Mouse (Mus musculus) liver, embryonic 13.5 days (tissue): ENCODE measurements at regions not wholly inside any gene's neighbourhood (a gene's known extent, or its start where the extent isn't known, plus 50 kb on each side); places are given as distances from the start of the nearest gene placed in this dataset.

ENCODE experiments used
- ATAC-seq: fragments of 200-750 bp; cut with Nextera tagmentation; 2 replicates; pipeline ENCODE4 v1.8.0; 2017; ENCODE audit warnings: low read depth, mild to moderate bottlenecking, moderate number of reproducible peaks, moderate library complexity
- DNase-seq: peaks from one replicate; pipeline ENCODE4 v3.0.0; 2022
- H3K27ac ChIP-seq: fragments of 300-500 bp; sonication (generic); 2 replicates; pipeline ENCODE4 v1.5.1; 2015; ENCODE audit warnings: moderate library complexity, mild to moderate bottlenecking, inconsistent platforms
- H3K27me3 ChIP-seq: fragments of 300-500 bp; sonication (generic); 2 replicates; pipeline ENCODE4 v1.6.1; 2015; ENCODE audit warnings: mild to moderate bottlenecking, inconsistent platforms
- H3K36me3 ChIP-seq: fragments of 300-500 bp; sonication (generic); 2 replicates; pipeline ENCODE4 v1.6.1; 2015; ENCODE audit warnings: mild to moderate bottlenecking, inconsistent platforms
- H3K4me1 ChIP-seq: fragments of 300-500 bp; sonication (generic); replicated peaks from 2 replicates; pipeline ENCODE4 v1.6.1; 2015; ENCODE audit warnings: inconsistent platforms
- H3K4me2 ChIP-seq: fragments of 300-500 bp; sonication (generic); 2 replicates; pipeline ENCODE4 v1.6.1; 2015; ENCODE audit warnings: inconsistent platforms, mild to moderate bottlenecking, moderate library complexity
- H3K4me3 ChIP-seq: fragments of 300-500 bp; sonication (generic); replicated peaks from 2 replicates; pipeline ENCODE4 v1.5.1; 2015; ENCODE audit warnings: mild to moderate bottlenecking, inconsistent platforms
- H3K9ac ChIP-seq: fragments of 300-500 bp; sonication (generic); 2 replicates; pipeline ENCODE4 v1.6.1; 2015; ENCODE audit warnings: mild to moderate bottlenecking, inconsistent platforms
- H3K9me3 ChIP-seq: fragments of 300-500 bp; sonication (generic); replicated peaks from 2 replicates; pipeline ENCODE4 v1.6.1; 2016; ENCODE audit warnings: inconsistent platforms
- WGBS: fragments of 180-500 bp; shearing (Covaris S2); methylation state at CpG from one replicate; pipeline ENCODE4 v1.1.7; 2015; ENCODE audit not compliant: insufficient replicate concordance; 5-methylcytosine and 5-hydroxymethylcytosine counted together

GRCm38 (mm10) chr14:102606055-102606454, 376.4 kb downstream of the Kctd12 start:
- no peak overlapping the region for H3K9ac ChIP-seq
- WGBS = 64% methylated on average over 5 of the region's 5 CpGs
- H3K4me3 ChIP-seq = no peak overlapping the region
- ATAC-seq (no peak), DNase-seq (no peak)
- H3K36me3 ChIP-seq = no peaks in the 10 kb centered on the region
- no peak overlapping the region for H3K27ac ChIP-seq
- no peaks in the 10 kb centered on the region for H3K4me1 ChIP-seq
- H3K27me3 ChIP-seq = no peaks in the 10 kb centered on the region
- no peaks in the 10 kb centered on the region for H3K9me3 ChIP-seq
- H3K4me2 ChIP-seq = no peak overlapping the region

- H3K36me3 ChIP-seq = no peaks in the 10 kb centered on the region
- no peak overlapping the region for H3K4me3 ChIP-seq
- no peaks in the 10 kb centered on the region for H3K9me3 ChIP-seq
- no peaks in the 10 kb centered on the region for H3K27me3 ChIP-seq
- ATAC-seq (no peak), DNase-seq (no peak)
- no peaks in the 10 kb centered on the region for H3K4me1 ChIP-seq
- WGBS = 60% methylated on average over 3 of the region's 3 CpGs
- no peak overlapping the region for H3K4me2 ChIP-seq
- no peak overlapping the region for H3K27ac ChIP-seq
- H3K9ac ChIP-seq = no peak overlapping the region
These were observed 387.6 kb downstream of the Kctd12 start for GRCm38 (mm10) chr14:102594850-102595249.

GRCm38 (mm10) chr14:102553781-102554180, 428.7 kb downstream of the Kctd12 start:
- H3K9ac ChIP-seq = no peak overlapping the region
- H3K36me3 ChIP-seq = no peaks in the 10 kb centered on the region
- WGBS = 42% methylated on average over 2 of the region's 2 CpGs
- no peak overlapping the region for H3K27ac ChIP-seq
- no peaks in the 10 kb centered on the region for H3K4me1 ChIP-seq
- H3K4me2 ChIP-seq = no peak overlapping the region
- H3K27me3 ChIP-seq = no peaks in the 10 kb centered on the region
- H3K4me3 ChIP-seq = no peak overlapping the region
- ATAC-seq (no peak), DNase-seq (no peak)
- no peaks in the 10 kb centered on the region for H3K9me3 ChIP-seq

GRCm38 (mm10) chr14:102552598-102552997, 429.8 kb downstream of the Kctd12 start:
- no peak overlapping the region for H3K27ac ChIP-seq
- no peaks in the 10 kb centered on the region for H3K36me3 ChIP-seq
- DNase-seq (no peak), ATAC-seq (no peak)
- WGBS = 53% methylated on average over 2 of the region's 2 CpGs
- no peak overlapping the region for H3K9ac ChIP-seq
- no peak overlapping the region for H3K4me2 ChIP-seq
- no peaks in the 10 kb centered on the region for H3K27me3 ChIP-seq
- no peaks in the 10 kb centered on the region for H3K9me3 ChIP-seq
- H3K4me3 ChIP-seq = no peak overlapping the region
- H3K4me1 ChIP-seq = no peaks in the 10 kb centered on the region

- Histone ChIP-seq H3K4me2 (no peak overlapping the region), H3K9me3 (no peaks in the 10 kb centered on the region), H3K9ac (no peak overlapping the region), H3K4me1 (no peaks in the 10 kb centered on the region), H3K27ac (no peak overlapping the region), H3K36me3 (no peaks in the 10 kb centered on the region), H3K27me3 (no peaks in the 10 kb centered on the region), H3K4me3 (no peak overlapping the region)
- 83% methylated on average over 9 of the region's 9 CpGs for whole genome bisulfite sequencing
- no peak for ATAC-seq
- DNase-seq = no peak
These were observed 457.4 kb downstream of the Kctd12 start for GRCm38 (mm10) chr14:102524894-102525577.

GRCm38 (mm10) chr14:102516765-102517164, 465.7 kb downstream of the Kctd12 start:
- Histone ChIP-seq H3K4me1 (no peaks in the 10 kb centered on the region), H3K9ac (no peak overlapping the region), H3K9me3 (no peaks in the 10 kb centered on the region), H3K27me3 (no peaks in the 10 kb centered on the region), H3K27ac (no peak overlapping the region), H3K36me3 (no peaks in the 10 kb centered on the region), H3K4me2 (no peak overlapping the region), H3K4me3 (no peak overlapping the region)
- no peak for ATAC-seq
- no peak for DNase-seq
- WGBS = 7% methylated on average over 2 of the region's 2 CpGs

- Histone ChIP-seq H3K27ac (no peak overlapping the region), H3K4me1 (no peaks in the 10 kb centered on the region), H3K9ac (no peak overlapping the region), H3K4me3 (no peak overlapping the region), H3K4me2 (no peak overlapping the region), H3K36me3 (no peaks in the 10 kb centered on the region), H3K27me3 (no peaks in the 10 kb centered on the region), H3K9me3 (no peaks in the 10 kb centered on the region)
- 35% methylated on average over 2 of the region's 2 CpGs for WGBS
- DNase-seq (no peak), ATAC-seq (no peak)
These were observed 467.9 kb downstream of the Kctd12 start for GRCm38 (mm10) chr14:102514527-102514926.

- no peak overlapping the region for H3K9ac ChIP-seq
- DNase-seq (no peak), ATAC-seq (no peak)
- no peaks in the 10 kb centered on the region for H3K9me3 ChIP-seq
- H3K36me3 ChIP-seq = no peaks in the 10 kb centered on the region
- H3K27me3 ChIP-seq = no peaks in the 10 kb centered on the region
- no peak overlapping the region for H3K4me3 ChIP-seq
- H3K4me1 ChIP-seq = no peaks in the 10 kb centered on the region
- no peak overlapping the region for H3K27ac ChIP-seq
- 48% methylated on average over 3 of the region's 3 CpGs for WGBS
- H3K4me2 ChIP-seq = no peak overlapping the region
These were observed 469.8 kb downstream of the Kctd12 start for GRCm38 (mm10) chr14:102512651-102513050.

- DNase-seq (no peak), ATAC-seq (no peak)
- Histone ChIP-seq H3K36me3 (no peaks in the 10 kb centered on the region), H3K9ac (no peak overlapping the region), H3K4me1 (no peaks in the 10 kb centered on the region), H3K4me2 (no peak overlapping the region), H3K27ac (no peak overlapping the region), H3K9me3 (no peaks in the 10 kb centered on the region), H3K4me3 (no peak overlapping the region), H3K27me3 (no peaks in the 10 kb centered on the region)
- 56% methylated on average over 7 of the region's 7 CpGs for WGBS
These were observed 470.6 kb downstream of the Kctd12 start for GRCm38 (mm10) chr14:102511691-102512383.

GRCm38 (mm10) chr14:102510387-102510786, 472.1 kb downstream of the Kctd12 start:
- ATAC-seq (no peak), DNase-seq (peak; percentile 1)
- H3K4me2 ChIP-seq = no peak overlapping the region
- H3K4me1 ChIP-seq = no peaks in the 10 kb centered on the region
- H3K27ac ChIP-seq = no peak overlapping the region
- no peaks in the 10 kb centered on the region for H3K36me3 ChIP-seq
- no peak overlapping the region for H3K9ac ChIP-seq
- WGBS = 17% methylated on average over 4 of the region's 4 CpGs
- H3K27me3 ChIP-seq = no peaks in the 10 kb centered on the region
- no peaks in the 10 kb centered on the region for H3K9me3 ChIP-seq
- no peak overlapping the region for H3K4me3 ChIP-seq

GRCm38 (mm10) chr14:102505696-102506321, 476.6 kb downstream of the Kctd12 start:
- H3K36me3 ChIP-seq = no peaks in the 10 kb centered on the region
- WGBS = 59% methylated on average over 3 of the region's 3 CpGs
- no peaks in the 10 kb centered on the region for H3K4me1 ChIP-seq
- H3K4me3 ChIP-seq = no peak overlapping the region
- DNase-seq = no peak
- H3K9ac ChIP-seq = no peak overlapping the region
- ATAC-seq = no peak
- no peak overlapping the region for H3K27ac ChIP-seq
- no peaks in the 10 kb centered on the region for H3K9me3 ChIP-seq
- H3K4me2 ChIP-seq = no peak overlapping the region
- no peaks in the 10 kb centered on the region for H3K27me3 ChIP-seq
